Mouse (Mus musculus): Measurements from ENCODE around the gene Ypel4. TPM values are rescaled to one million over a fixed set of nuclear protein-coding genes. Genes with fewer than 3 reads are reported as not detected.

The Ypel4 gene
- polyA plus RNA-seq, 1 experiment from 2014 or later, result 10.5 TPM

DNA sequence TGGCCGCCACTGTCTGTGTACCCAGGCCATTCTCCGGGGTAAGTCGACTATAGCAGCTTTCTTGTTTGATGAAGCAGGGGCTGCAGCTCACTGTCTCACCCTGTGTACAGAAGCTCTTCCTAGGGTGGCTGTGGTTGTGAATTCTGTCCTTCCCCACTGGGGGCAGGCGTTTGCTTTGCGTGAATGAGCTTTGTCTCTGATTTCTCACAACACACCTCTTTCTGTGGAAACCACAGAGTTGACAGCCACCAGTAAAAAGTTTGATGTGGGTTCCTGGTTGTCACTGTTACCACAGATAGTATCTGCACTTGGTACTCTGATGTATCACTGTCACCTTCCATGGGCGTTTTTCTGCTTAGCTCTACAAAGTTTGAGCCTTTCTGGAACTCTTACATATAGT is 45.4 kb downstream of the Ypel4 start:
- Histone ChIP-seq H3K27me3 (ENCODE audit: control insufficient read depth, insufficient read depth, low read length) (no peaks in the 10 kb centered on the region), H3K36me3 (ENCODE audit: control insufficient read depth, insufficient read depth, low read length) (no peaks in the 10 kb centered on the region), H3K9me3 (ENCODE audit: control insufficient read depth, low read length) (no peaks in the 10 kb centered on the region), H3K4me2 (ENCODE audit: low read depth) (no peak overlapping the region), H3K4me3 (ENCODE audit: low read depth, low read length) (no peak overlapping the region), H3K4me1 (ENCODE audit: control insufficient read depth, insufficient read depth, low read length) (peaks cover under 1% of the 10 kb centered on the region; the same call in 1 of the 2 replicates), H3K27ac (ENCODE audit: low read depth, low read length) (no peak overlapping the region), H3K9ac (ENCODE audit: low read length) (no peak overlapping the region)
- DNase-seq (ENCODE audit: low spot score) (no peak), ATAC-seq (ENCODE audit: insufficient read depth, low FRiP score, low TSS enrichment) (no peak)
- 63% methylated on average over 6 of the region's 6 CpGs for WGBS

DNA sequence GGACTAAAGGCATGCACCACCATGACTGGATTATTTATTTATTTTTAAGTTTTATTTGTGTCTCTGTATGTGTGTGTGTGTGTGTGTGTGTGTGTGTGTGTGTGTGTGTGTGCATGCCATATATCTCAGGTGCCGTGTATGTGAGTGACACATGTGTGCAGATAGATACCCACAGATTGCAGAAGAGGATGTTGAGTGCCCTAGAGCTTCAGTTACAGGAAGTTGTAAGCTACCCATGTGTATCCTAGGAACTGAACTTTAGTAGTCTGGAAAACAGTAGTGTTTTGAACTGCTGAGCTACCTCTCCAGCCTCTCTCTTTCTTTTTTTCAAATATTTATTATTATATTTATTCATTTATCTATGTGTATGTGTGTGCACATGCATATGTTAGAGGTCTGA is 49.5 kb downstream of the Ypel4 start:
- Histone ChIP-seq H3K4me1 (ENCODE audit: control insufficient read depth, insufficient read depth, low read length) (no peaks in the 10 kb centered on the region), H3K27ac (ENCODE audit: low read depth, low read length) (no peak overlapping the region), H3K9me3 (ENCODE audit: control insufficient read depth, low read length) (no peaks in the 10 kb centered on the region), H3K4me3 (ENCODE audit: low read depth, low read length) (no peak overlapping the region), H3K36me3 (ENCODE audit: control insufficient read depth, insufficient read depth, low read length) (no peaks in the 10 kb centered on the region), H3K9ac (ENCODE audit: low read length) (no peak overlapping the region), H3K27me3 (ENCODE audit: control insufficient read depth, insufficient read depth, low read length) (no peaks in the 10 kb centered on the region), H3K4me2 (ENCODE audit: low read depth) (no peak overlapping the region)
- ATAC-seq (ENCODE audit: insufficient read depth, low FRiP score, low TSS enrichment) (no peak), DNase-seq (ENCODE audit: low spot score) (no peak)
- 100% methylated on average over 1 of the region's 1 CpGs for WGBS

DNA sequence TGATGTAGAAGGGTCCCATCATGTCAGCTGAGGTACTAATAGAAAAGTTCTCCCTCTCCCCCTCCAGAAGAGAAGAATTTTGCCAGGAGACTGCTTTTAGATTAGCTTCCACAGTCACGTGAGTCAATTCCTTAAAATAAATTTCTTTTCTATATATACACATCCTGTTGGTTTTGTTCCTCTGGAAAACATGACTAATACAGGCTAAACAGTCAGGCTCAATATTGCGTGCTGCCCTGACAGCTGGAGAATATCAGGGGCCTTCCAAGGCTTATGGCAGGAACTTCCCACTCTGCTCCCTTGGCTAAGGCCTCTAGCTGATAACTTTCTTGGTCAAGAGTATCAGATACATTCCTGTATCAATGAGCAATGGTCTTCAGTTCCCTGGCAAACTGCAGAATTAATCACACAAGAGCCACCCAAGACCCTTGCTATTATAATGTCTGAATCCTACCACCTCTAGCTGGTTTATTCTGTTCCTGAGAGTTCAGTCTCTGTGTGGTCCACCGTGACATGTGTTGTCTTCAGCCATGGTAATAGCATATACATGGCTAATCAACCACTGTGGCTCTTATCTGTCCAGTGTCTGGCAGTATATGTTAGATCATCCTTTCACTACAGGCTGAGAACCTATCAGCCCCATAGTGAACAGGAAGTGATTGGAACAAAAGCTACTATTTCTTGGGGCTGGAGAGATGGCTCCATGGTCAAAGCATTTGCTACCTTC is 50.1 kb downstream of the Ypel4 start:
- H3K9me3 ChIP-seq (ENCODE audit: control insufficient read depth, low read length), result no peaks in the 10 kb centered on the region
- no peaks in the 10 kb centered on the region for H3K36me3 ChIP-seq (ENCODE audit: control insufficient read depth, insufficient read depth, low read length)
- H3K4me2 ChIP-seq (ENCODE audit: low read depth), result no peak overlapping the region
- DNase-seq (ENCODE audit: low spot score) (no peak), ATAC-seq (ENCODE audit: insufficient read depth, low FRiP score, low TSS enrichment) (no peak)
- H3K9ac ChIP-seq (ENCODE audit: low read length), result no peak overlapping the region
- WGBS, result 87% methylated on average over 3 of the region's 3 CpGs
- no peak overlapping the region for H3K27ac ChIP-seq (ENCODE audit: low read depth, low read length)
- no peaks in the 10 kb centered on the region for H3K27me3 ChIP-seq (ENCODE audit: control insufficient read depth, insufficient read depth, low read length)
- H3K4me3 ChIP-seq (ENCODE audit: low read depth, low read length), result no peak overlapping the region
- no peaks in the 10 kb centered on the region for H3K4me1 ChIP-seq (ENCODE audit: control insufficient read depth, insufficient read depth, low read length)

MicroRNA genes within 50 kb of the gene (microRNA counts, 519-probe panel; counts per million panel counts)
- microRNA mmu-miR-130a, result 6,727 counts per million, percentile 98 among the panel's probes with 10 or more counts

Small RNA genes lying within 50 kb of the gene (microRNA-seq; reads per million reads assigned to microRNA genes)
- gene Mir130a, result 28,638 reads per million, percentile 98 among the genes with 10 or more reads in this experiment

Other genes with a start within 250 kb of the Ypel4 start
- gene Ctnnd1, start 83.3 kb upstream of the Ypel4 start, polyA plus RNA-seq (2014; fragmentation: Nextera tagmentation; extraction: Ambion mirVana), result 37.5 and 43.0 TPM in 2 replicates
- gene Btbd18, start 75.0 kb upstream of the Ypel4 start, polyA plus RNA-seq (2014; fragmentation: Nextera tagmentation; extraction: Ambion mirVana), result 0.21 and 0.27 TPM in 2 replicates
- gene Selenoh, start 63.3 kb upstream of the Ypel4 start, polyA plus RNA-seq (2014; fragmentation: Nextera tagmentation; extraction: Ambion mirVana), result 378 and 404 TPM in 2 replicates
- gene Gm28635, start 56.0 kb upstream of the Ypel4 start, polyA plus RNA-seq (2014; fragmentation: Nextera tagmentation; extraction: Ambion mirVana), result not detected in 2 replicates
- 59.4 and 59.6 TPM in 2 replicates for gene Med19, start 55.7 kb upstream of the Ypel4 start, polyA plus RNA-seq (2014; fragmentation: Nextera tagmentation; extraction: Ambion mirVana)
- 180 and 189 TPM in 2 replicates for gene Tmx2, start 54.9 kb upstream of the Ypel4 start, polyA plus RNA-seq (2014; fragmentation: Nextera tagmentation; extraction: Ambion mirVana)
- gene Zdhhc5, start 18.9 kb upstream of the Ypel4 start, polyA plus RNA-seq (2014; fragmentation: Nextera tagmentation; extraction: Ambion mirVana), result 27.4 and 27.6 TPM in 2 replicates
- gene Clp1, start 6.7 kb upstream of the Ypel4 start, polyA plus RNA-seq (2014; fragmentation: Nextera tagmentation; extraction: Ambion mirVana), result 47.2 and 48.5 TPM in 2 replicates
- 4.5 and 5.1 TPM in 2 replicates for gene Gm19426, start 9.6 kb downstream of the Ypel4 start, polyA plus RNA-seq (2014; fragmentation: Nextera tagmentation; extraction: Ambion mirVana)
- gene Serping1, start 41.4 kb downstream of the Ypel4 start, polyA plus RNA-seq (2014; fragmentation: Nextera tagmentation; extraction: Ambion mirVana), result 30.9 and 31.9 TPM in 2 replicates
- gene Ube2l6, start 64.8 kb downstream of the Ypel4 start, polyA plus RNA-seq (2014; fragmentation: Nextera tagmentation; extraction: Ambion mirVana), result 32.8 and 34.9 TPM in 2 replicates
- 0.29 TPM in 1 of 2 replicates, not detected in the other for gene Smtnl1, start 88.6 kb downstream of the Ypel4 start, polyA plus RNA-seq (2014; fragmentation: Nextera tagmentation; extraction: Ambion mirVana)
- 53.3 and 56.6 TPM in 2 replicates for gene Timm10, start 92.9 kb downstream of the Ypel4 start, polyA plus RNA-seq (2014; fragmentation: Nextera tagmentation; extraction: Ambion mirVana)
- gene Slc43a1, start 104.8 kb downstream of the Ypel4 start, polyA plus RNA-seq (2014; fragmentation: Nextera tagmentation; extraction: Ambion mirVana), result 17.8 and 19.1 TPM in 2 replicates
- 7.2 TPM in 2 replicates for gene Rtn4rl2, start 152.7 kb downstream of the Ypel4 start, polyA plus RNA-seq (2014; fragmentation: Nextera tagmentation; extraction: Ambion mirVana)
- 23.1 and 25.4 TPM in 2 replicates for gene Slc43a3, start 202.5 kb downstream of the Ypel4 start, polyA plus RNA-seq (2014; fragmentation: Nextera tagmentation; extraction: Ambion mirVana)
- gene Prg2, start 246.4 kb downstream of the Ypel4 start, polyA plus RNA-seq (2014; fragmentation: Nextera tagmentation; extraction: Ambion mirVana), result 0.41 TPM in 1 of 2 replicates, not detected in the other